Mouse (Mus musculus) urinary bladder, postnatal 25 days (tissue): ENCODE measurements at regions not wholly inside any gene's neighbourhood (a gene's known extent, or its start where the extent isn't known, plus 50 kb on each side); places are given as distances from the start of the nearest gene placed in this dataset.
"Not testable (repeated sequence)": the region's sequence is repeated elsewhere in the genome, so short reads cannot be mapped to it uniquely, and the experiment has no call there.

Experiments
- DNase-seq: peaks from one replicate; pipeline ENCODE4 v3.0.0; 2022; ENCODE audit warnings: low spot score

DNA sequence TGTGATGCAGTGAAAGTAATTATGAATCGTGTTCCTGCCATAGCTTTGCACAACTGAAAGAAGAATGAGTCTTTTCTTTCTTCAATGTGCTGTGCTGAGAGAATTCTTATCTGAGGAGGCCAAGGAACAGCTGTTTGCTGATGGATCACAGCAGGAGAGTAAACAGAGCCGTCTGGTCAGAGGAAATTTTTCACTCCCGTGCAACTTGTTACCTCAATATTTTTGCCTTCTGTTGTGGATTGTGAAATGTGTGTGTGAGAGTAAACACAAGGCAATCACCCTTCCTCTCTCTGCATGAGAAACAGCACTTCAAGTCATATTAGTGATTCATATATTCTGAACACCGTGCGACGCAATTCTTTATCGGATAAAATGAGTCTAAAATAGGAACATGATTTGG lies 171.9 kb downstream of the Epm2a start:
- DNase-seq, result no peak

DNA sequence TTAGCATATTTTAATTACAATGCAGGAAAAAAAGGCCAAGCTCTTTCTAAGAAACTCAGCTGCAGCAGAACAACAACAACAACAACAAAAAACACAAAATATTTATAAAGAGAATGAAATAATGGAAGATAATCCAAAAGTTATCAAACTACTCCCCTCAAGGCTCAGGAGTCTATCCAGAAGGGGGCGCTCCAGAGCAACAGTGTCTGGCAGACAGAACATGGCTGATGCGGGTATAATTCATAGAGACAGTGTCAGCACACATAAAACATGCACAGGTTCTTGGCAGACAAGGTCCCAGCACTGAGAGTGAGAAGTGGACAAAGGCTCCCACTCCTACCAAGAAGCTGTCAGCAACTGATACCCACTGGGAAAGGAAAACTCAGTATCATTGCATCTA lies 173.9 kb downstream of the Epm2a start:
- DNase-seq, result no peak

DNA sequence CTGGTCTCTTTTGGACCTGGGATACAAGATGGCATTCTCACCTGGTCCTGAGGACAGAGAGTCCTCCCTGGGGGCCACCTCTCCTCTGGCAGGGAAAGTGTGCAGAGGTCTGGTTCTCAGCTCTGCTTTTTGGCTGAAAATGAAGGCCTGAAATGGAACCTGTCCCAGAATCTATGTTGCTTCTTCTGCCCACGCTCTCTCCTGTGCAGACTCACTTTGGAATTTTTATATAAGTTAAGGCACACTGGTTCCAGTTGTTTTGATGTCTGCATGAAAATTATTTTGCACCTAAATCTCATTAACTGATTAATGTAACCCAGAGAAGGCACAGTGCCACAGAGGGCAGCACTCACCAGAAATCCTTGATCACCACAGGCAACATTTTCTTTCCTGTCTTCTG lies 188.1 kb downstream of the Epm2a start:
- no peak for DNase-seq

DNA sequence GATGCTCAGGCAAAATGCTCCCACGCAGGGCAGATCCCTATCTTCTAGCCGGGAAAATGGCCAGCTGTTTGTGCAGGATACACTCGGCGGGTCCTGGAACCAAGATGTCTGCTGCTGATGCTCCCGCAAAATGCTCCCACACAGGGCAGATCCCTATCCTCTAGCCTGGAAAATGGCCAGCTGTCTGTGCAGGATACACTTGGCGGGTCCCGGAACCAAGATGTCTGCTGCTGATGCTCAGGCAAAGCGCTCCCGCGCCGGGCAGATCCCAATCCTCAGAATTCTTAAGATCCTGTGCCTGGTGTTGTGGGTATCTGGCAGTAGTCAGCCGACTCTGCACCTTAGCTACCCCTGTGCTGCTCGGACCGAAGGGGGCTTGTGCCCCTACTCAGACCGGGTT lies 212.2 kb downstream of the Epm2a start:
- DNase-seq, result not testable (repeated sequence)

DNA sequence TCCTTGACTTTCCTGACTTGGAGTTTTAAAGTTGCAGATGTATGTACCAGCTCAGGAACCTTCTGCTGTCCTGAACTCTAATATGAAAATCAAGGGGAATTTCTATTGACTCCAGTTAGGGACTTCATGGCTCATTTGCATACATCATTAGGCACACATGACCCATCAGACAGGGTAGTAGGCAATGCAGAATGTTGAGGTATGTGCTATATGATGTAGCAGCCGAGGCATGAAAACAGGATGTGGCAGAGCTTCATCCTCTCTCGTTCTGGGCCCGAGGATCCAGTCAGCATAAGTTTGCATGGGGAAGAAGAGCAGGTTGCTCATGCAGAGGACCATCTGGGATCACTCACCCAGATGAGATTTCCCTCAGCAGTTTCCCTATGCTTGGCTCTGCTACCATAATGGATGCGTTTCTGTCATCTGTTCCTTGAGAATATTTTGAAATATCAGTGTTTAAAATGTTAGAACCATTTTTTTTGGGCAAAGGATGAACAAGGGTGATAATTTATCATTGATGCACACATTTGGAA lies 227.4 kb downstream of the Epm2a start:
- no peak for DNase-seq

DNA sequence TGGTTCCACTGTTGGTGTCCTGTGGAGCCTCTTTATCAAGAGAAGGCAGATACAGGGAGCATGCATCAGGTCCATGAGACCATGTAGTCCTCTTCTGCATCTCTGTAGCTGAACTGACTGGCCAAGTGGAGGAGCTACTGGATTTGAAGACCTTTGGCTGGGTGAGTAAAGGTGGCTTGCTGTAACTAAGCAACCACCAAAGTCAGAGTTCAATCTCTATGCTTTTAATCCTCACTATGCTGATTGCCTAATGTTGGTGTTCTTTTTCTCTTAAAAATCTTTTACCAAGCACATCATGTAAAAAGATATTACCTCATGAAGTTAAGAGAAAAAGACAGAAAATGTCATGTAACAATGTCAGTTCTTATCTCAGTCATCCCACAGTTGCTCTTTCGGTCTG lies 265.2 kb downstream of the Epm2a start:
- no peak for DNase-seq

DNA sequence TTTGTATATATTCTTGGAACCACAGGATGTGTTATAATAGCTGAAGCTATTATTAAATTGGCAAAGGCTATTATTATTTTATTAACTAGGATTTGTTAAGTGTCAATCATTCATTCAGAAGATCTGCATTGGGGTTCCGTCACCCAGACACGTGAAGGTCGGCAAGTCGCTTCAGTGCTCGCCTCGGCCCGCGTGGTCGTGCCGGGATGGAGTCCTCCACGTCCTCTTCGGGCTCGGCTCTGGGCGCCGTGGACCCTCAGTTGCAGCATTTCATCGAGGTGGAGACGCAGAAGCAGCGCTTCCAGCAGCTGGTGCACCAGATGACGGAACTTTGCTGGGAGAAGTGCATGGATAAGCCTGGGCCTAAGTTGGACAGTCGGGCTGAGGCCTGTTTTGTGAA lies 265.9 kb downstream of the Epm2a start:
- DNase-seq, result not testable (repeated sequence)

DNA sequence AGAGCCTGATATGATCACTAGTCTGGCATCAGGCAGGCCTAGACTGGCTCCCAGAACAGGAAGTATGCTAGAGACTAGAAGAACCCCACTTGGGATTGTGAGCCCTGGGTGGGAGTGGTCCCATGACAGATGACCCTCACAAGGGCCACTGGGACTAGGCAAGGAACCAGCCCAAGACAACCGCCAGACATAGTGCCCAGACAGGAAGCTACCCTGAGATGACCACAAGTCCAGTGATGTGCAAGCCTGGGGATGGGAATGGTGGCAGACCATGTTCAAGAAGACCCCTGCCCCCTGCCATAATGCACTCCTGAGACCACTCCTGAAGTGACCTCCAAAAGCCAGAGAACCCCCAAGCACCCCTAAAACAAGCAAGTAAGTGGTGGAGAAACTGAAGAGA lies 304.9 kb downstream of the Epm2a start:
- no peak for DNase-seq

DNA sequence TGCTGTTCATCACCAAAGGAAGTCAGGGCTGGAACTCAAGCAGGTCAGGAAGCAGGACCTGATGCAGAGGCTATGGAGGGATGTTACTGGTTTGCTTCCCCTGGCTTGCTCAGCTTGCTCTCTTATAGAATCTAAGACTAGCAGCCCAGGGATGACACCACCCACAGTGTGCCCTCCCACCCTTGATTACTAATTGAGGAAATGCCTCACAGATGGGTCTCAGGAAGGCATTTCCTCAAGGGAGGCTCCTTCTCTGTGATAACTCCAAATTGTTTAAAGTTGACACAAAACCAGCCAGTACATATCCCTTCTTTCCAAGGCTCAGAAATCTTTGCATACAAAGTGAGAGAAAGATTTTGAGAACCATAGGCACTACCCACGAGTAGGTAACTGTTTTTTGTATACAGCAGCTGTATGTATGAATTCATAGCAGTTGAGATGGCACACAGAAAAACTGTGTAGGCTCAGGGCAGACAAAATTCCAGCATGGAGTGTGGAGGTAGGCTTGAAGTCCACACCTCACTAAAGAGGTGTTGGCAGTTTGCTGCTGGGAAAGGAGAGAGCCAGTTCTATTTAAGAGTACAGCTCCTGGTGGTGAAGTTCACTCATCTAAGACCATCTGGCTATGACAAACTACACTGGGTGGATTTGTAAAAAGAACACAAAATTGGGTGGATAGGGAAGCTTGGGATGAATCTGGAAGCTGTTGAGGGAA lies 317.0 kb downstream of the Epm2a start:
- DNase-seq, result no peak

DNA sequence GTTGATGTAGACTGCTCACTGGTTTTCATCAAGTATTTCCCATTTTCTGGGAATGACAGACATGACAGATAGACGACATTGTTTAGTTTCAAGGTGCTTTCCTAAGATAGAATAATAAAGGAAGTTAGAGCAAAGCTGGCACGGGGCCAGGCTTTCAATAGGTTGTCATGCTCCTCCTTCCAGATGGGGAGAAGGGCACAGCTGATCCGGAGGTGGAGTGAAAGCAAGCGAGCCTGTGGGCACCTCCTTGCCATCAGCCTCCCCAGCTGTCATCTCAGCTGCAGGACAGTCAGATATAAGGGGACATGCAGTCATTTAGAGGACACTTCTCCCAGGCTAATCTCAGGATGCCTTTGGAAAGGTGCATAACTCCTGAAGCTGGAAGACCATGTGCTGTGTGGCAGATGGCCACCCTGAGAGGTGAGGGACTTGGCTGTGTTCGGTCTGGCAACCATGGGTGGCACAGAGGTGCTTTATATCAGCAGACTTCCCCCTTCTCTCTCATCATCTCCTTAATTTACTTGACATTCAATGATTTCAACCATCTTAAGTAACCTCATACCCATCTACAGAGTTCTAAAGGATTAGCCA lies 318.6 kb downstream of the Epm2a start:
- DNase-seq, result no peak

DNA sequence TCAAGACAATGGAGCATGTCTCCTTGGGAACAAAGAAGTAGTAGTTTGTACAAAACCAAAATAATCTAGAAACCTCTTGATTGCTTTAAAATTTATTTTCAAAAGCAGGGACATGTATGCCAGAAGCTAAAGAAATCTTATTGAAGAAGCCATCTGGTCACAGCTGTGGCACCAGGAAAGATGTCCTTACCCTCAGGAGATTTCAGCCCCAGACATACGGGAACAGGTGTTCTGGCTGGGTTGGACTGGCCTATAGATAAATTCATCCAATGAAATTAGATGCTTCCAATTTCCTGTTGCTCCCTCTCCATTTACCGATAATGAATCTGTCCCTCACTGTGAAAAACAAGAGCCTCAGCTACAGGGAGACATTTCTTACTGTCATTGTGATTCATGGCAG lies 366.5 kb downstream of the Epm2a start:
- no peak for DNase-seq

DNA sequence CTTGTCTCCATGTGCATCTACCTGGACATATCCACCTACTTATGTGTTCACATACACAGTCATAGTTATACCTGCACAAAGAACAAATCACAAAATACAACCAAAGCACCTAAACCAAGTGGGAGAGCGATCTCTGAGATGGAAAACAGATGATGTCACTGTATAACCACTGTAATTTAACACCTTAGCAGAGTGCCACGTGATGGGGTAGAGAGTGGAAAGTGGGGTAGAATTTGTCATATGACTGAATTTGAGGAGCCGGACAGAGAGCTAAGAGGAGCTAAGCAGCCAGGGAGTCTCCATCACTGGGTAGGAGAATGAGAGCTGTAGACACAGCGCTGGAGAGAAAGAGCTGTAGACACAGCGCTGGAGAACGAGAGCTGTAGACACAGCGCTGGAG lies 381.6 kb downstream of the Epm2a start:
- no peak for DNase-seq

DNA sequence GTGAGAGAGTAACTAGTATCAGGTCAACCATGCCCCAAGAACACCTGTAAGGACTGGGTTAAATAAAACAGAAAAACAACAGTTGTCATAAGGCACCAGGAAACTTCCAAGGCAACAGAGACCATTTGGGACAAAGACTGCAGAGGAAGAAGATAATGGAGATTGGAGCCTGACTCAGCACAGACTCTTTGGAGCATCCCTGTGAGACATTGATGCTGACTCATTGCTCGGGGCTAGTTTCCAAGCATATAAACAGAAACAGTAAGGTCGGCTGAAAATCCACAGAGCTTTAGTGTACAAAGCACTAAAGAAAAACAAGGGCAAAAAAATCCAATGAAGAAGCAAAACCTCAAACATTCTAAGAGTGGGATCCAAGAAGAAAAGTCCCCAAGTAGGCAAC lies 386.3 kb downstream of the Epm2a start:
- DNase-seq, result no peak

DNA sequence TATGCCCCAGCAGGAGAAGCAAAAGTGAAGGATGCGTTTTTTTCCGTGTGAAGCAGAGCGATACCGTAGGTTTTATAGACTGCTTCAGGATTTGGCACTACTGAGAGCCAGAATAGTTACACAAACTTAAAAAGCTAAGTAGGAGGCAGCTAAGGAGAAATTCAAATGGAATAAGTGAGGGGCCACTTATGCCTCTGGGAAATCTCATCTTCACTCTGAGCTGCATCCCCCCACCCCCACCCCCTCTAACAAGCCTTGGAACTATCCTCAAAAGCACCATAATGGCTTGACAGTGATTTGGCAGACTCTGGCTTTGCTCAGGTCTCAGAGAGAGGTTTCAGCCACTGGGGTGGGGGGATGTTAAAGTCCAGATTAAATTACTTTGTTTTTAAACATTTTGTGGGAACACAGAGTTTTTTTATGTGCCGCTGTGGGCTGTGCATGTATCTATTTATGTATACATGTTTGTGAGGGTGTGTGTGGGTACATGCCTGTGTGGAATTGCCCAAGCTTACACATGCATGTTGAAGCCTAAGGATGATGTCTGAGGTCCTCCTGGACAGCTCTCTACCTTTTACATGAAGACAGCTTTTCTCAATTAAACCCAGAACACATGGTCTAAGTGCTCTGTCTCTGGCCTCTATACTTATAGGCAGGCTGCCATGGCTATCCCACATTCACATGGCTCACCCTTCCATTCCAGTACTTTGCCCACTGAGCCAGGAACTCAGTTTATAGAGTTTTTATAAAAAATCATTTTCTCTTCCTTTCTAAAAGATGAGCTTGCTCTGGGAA lies 396.6 kb downstream of the Epm2a start:
- DNase-seq, result no peak

DNA sequence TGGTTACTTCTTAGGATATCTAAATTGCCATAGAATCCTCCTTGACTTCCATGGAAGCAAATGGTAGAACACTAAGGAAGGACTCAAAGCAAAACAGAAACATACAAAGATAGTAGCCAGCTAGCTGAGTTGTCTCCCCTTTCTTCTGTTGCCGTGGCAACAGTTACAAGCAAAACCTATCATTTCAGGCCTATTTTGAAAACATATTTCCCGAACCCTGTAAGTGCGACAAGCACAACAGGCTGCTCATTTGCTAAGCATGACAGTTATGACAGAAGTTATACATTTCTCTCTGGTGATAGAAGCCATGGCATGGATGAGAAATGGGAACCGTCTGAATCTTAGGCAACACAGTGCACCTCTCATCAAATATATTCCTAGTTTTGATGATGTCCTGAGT lies 402.4 kb downstream of the Epm2a start:
- no peak for DNase-seq

DNA sequence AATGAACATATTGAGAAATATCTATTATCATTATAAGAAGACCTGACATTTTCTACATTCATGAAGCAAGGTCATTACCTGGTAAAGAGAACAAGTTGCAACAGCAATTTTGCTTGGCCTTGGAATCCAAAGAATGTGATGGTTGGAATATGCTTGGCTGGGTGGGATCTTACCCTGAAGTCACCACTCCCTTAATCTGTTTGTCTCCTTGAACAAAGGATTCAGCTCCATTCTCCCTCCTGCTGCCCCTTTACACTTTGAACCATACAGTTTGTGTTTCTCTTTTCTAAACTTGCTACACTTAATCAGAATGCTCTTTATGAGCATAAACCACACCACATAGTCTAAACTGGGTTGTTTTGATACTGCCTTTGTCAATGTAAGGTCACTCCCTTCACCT lies 403.8 kb downstream of the Epm2a start:
- no peak for DNase-seq

DNA sequence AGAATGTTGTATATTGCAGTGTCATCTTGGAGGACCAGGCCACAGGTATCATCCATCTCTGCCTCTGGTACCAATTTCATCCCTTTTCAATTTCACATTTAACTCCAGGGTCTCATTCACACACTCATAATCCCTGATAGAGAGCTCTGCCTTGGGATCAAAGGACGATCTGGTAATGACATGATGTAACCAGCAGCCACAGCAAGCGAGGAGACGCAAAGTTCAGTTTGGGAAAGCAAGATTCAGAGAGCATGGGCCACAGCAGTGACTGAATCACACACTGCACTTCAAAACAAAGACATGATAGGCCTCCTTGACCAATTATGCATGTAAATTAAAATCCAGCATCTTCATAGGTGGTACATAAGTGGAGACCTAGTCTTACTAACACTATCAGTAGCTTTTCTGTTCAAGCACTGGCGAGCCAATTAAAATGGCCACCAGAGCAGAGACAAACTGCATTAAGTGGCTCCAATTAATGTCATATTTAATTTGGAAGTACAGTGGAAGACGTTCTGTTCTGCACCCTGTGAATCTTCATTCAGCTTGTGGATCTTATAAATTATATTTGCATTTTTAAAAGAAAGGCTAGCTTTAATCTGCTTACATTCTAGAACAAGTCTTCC lies 412.0 kb downstream of the Epm2a start:
- no peak for DNase-seq

DNA sequence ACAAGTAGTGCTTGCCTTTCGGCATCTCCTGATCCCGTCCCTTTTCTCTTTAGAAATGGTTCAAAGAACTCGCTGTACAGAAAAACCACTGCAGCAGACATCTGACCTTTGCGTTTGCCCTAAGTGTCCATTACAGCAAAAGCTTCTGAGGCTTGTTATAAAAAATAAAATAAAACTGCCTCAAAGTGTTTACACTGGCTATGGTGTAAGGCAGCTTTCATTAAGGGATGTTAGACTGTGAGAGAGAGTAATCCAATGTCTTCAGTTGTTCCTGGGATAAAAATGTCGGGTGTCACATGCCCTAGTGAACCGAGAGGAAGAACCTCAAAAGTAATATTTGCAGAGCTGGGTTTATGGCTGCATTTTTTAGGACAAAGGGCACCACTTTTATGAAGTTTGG lies 434.7 kb downstream of the Epm2a start:
- DNase-seq, result no peak

DNA sequence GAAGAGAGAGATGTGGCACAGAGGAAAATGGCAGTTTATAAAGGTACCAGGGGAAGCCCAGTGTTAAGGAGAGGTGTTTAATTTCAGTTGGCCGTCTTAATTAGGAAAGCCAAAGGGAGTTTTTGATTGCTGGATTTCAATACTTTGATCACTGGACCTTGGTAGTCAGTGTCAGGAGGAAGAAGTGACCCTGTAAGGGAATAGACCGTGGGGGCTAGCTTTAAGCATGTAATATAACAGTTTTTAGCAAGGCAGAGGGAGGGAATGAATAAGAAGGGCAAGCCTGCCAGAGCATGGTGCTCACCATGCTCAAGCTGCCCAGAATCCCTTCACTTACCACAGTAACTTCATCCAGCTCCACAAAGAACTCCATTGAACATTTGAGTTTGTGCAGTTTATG lies 437.1 kb downstream of the Epm2a start:
- DNase-seq, result no peak

DNA sequence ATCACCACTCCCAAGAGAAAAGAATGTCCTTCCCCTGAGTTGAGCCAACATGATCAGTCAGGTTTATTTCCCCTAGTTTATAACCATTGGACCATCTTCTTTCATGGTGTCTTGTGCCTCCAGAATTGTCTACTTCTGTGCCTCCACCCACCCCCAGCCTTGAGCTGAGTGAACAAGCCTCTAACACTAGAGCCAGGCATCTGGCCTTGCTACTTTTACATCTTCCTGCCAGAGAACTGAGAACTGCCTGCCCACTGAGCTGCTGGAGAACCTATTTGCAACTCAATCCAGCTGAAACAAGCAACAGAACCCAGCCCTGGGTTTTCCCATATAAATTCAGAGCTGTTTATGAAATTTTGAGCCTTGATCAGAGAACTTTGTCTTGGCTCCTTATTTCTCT lies 444.0 kb downstream of the Epm2a start:
- DNase-seq, result no peak

DNA sequence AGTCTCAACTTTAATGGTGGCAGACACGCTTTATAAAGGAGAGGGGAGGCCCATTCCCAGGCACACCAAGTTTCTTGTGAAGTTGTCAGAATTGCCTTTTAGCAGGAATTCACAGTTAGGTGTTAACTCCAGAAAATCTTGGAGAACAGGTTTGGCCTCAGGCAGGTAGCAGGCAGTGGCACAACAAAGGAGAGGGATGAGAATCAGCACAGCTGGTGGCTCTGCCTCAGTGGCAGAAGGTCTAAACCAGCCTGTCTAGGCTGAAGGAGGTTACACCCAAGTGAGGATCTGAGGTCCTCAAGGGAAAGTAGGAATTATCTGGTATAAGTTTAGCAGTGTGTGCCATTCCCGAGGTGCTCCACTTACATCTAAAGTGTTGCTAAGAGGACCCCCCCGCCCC lies 456.3 kb downstream of the Epm2a start:
- no peak for DNase-seq

DNA sequence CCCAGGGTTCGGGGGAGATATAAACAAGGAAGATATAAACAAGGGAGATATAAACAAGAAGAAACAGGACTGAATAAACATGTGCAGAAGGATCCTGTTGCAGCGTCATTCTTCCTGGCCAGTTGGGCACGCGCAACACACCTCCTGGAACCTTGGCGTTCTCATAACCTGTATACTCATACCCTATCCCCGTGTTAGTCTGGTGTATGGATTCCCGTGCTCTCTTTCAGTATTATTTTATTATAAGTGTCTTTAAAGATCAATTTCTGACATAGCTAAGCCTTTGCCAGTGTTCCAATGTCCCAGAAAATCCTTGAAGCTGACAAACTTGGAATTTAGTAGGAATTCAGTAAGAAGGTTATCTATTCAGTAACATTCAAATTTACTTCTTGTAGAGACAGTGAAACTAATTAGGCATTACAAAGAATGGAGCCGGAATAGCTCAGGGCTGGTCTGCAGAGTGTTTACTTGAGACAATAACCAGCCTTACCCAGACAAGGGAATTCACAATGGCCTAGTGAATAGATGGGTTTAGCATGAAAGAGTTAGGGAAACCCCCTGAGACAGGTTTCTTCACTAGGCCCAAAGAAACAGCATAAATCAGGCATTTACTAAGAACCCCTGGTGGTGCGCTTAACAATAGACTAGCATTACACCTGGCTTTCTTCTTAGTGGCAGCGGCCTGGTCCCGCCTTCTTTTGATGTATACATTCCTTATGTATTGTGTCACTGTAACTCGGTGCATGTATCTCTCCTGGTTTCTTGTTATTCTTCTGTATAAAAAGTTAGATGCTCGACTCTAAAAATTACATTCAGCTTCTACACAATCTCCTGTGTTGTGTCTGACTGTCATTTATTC lies 458.4 kb downstream of the Epm2a start:
- DNase-seq, result not testable (repeated sequence)
